8 mouse cellular contexts compared by ENCODE assay signal in genomic region chr5:140608634-140609015, GRCm38 (mm10). TPM values are rescaled to one million over a fixed set of nuclear protein-coding genes. Genes with fewer than 3 reads are reported as not detected.
DNase-seq lines count a peak whose midpoint lies in the region; ATAC-seq and TF ChIP-seq lines count a peak whose summit lies in the region.

No protein-coding gene starts in this region.

- H3K9ac ChIP-seq in kidney, postnatal 0 days (ENCODE audit: low read depth, low read length) = peak overlapping the region; percentile 71
- peak overlapping the region; percentile 79 for H3K9ac ChIP-seq in heart, embryonic 13.5 days
- peak overlapping the region; percentile 79 for H3K9ac ChIP-seq in liver, embryonic 12.5 days

- no peaks in the 10 kb centered on the region for H3K9me3 ChIP-seq in kidney, postnatal 0 days (replicated peaks; ENCODE audit: low read length)
- no peaks in the 10 kb centered on the region for H3K9me3 ChIP-seq in heart, embryonic 13.5 days
- no peaks in the 10 kb centered on the region for H3K9me3 ChIP-seq in liver, embryonic 12.5 days (replicated peaks)

- H3K4me2 ChIP-seq in kidney, postnatal 0 days (ENCODE audit: low read length) = peak overlapping the region; percentile 81
- peak overlapping the region; percentile 75 for H3K4me2 ChIP-seq in heart, embryonic 13.5 days
- peak overlapping the region; percentile 92 for H3K4me2 ChIP-seq in liver, embryonic 12.5 days

- 0 out of 2 replicates have a peak, but pooled peaks have one; percentile 11 for TF ChIP-seq POLR2A in brain, embryonic 14.5 days (IDR thresholded peaks at IDR 0.05; ENCODE audit: borderline replicate concordance, extremely low read depth, insufficient read depth, insufficient read length, poor library complexity, severe bottlenecking)

- DNase-seq in kidney, postnatal 0 days (ENCODE audit: low spot score) = peak; percentile 36
- DNase-seq in kidney, postnatal 4 days = no peak
- peak; percentile 95 for DNase-seq in brain, embryonic 14.5 days (ENCODE audit: low read depth)
- DNase-seq in retina, postnatal 1 day = peak; percentile 93
- no peak for DNase-seq in frontal cortex, postnatal 14 days (ENCODE audit: low spot score in 2 of 2)
- no peak for DNase-seq in adipocyte (ENCODE audit: low spot score)

- no peaks in the 10 kb centered on the region for H3K27me3 ChIP-seq in kidney, postnatal 0 days (ENCODE audit: insufficient read depth, low read length)
- peaks cover 94% of the 10 kb centered on the region for H3K27me3 ChIP-seq in heart, embryonic 13.5 days (replicated peaks)
- peaks cover 94% of the 10 kb centered on the region for H3K27me3 ChIP-seq in liver, embryonic 12.5 days (replicated peaks)

- H3K27ac ChIP-seq in kidney, postnatal 0 days = peak overlapping the region; percentile 77
- H3K27ac ChIP-seq in heart, embryonic 13.5 days (replicated peaks) = peak overlapping the region; percentile 82
- peak overlapping the region; percentile 74 for H3K27ac ChIP-seq in liver, embryonic 12.5 days

- no peak for TF ChIP-seq CTCF in kidney, postnatal 0 days (IDR thresholded peaks at IDR 0.05; ENCODE audit: low read depth)
- no peak for TF ChIP-seq CTCF in brain, embryonic 14.5 days (IDR thresholded peaks at IDR 0.05; ENCODE audit: borderline replicate concordance, extremely low read depth, insufficient read depth, insufficient read length)

- peaks cover 60% of the 10 kb centered on the region for H3K4me1 ChIP-seq in kidney, postnatal 0 days (replicated peaks; ENCODE audit: insufficient read depth, low read length)
- H3K4me1 ChIP-seq in heart, embryonic 13.5 days = peaks cover 66% of the 10 kb centered on the region
- peaks cover 85% of the 10 kb centered on the region for H3K4me1 ChIP-seq in liver, embryonic 12.5 days

- peaks cover 12% of the 10 kb centered on the region for H3K36me3 ChIP-seq in kidney, postnatal 0 days (ENCODE audit: insufficient read depth, low read length)
- no peaks in the 10 kb centered on the region for H3K36me3 ChIP-seq in heart, embryonic 13.5 days
- H3K36me3 ChIP-seq in liver, embryonic 12.5 days = peaks cover 24% of the 10 kb centered on the region

- peak overlapping the region; percentile 62 for H3K4me3 ChIP-seq in kidney, postnatal 0 days (replicated peaks; ENCODE audit: low read depth, low read length)
- H3K4me3 ChIP-seq in heart, embryonic 13.5 days = peak overlapping the region; percentile 56
- peak overlapping the region; percentile 67 for H3K4me3 ChIP-seq in liver, embryonic 12.5 days

- 4% methylated on average over 16 of the region's 16 CpGs for WGBS in kidney, postnatal 0 days
- WGBS in heart, embryonic 13.5 days = 2% methylated on average over 16 of the region's 16 CpGs
- 6% methylated on average over 16 of the region's 16 CpGs for WGBS in liver, embryonic 12.5 days (ENCODE audit: insufficient replicate concordance)

- ATAC-seq in kidney, postnatal 0 days (replicated peaks; ENCODE audit: low FRiP score, low read depth) = no peak
- no peak for ATAC-seq in heart, embryonic 13.5 days (ENCODE audit: extremely low read depth, insufficient number of reproducible peaks, low FRiP score, low TSS enrichment)
- ATAC-seq in liver, embryonic 12.5 days = no peak

RNA-seq across cellular contexts. Expression of gene Lfng, which starts 1.5 kb away (rescaled TPM):
- 28.8 and 33.4 TPM in 2 replicates for polyA plus RNA-seq in kidney, postnatal 0 days (2015; fragmentation: Nextera tagmentation; extraction: Ambion mirVana)
- polyA plus RNA-seq in brain, embryonic 14.5 days (2012; rRNA removed) = 55.8 and 73.4 TPM in 2 replicates
- 3.3 and 3.5 TPM in 2 replicates for polyA plus RNA-seq in heart, embryonic 13.5 days (2015; fragmentation: Nextera tagmentation; extraction: Ambion mirVana)
- 7.4 and 8.3 TPM in 2 replicates for polyA plus RNA-seq in liver, embryonic 12.5 days (2016; fragmentation: Nextera tagmentation; extraction: Ambion mirVana)

RNA-seq across cellular contexts. Expression of gene Ttyh3, which starts 40.2 kb away (rescaled TPM):
- 21.7 and 25.3 TPM in 2 replicates for polyA plus RNA-seq in kidney, postnatal 0 days (2015; fragmentation: Nextera tagmentation; extraction: Ambion mirVana)
- polyA plus RNA-seq in brain, embryonic 14.5 days (2012; rRNA removed) = 164 and 280 TPM in 2 replicates
- polyA plus RNA-seq in heart, embryonic 13.5 days (2015; fragmentation: Nextera tagmentation; extraction: Ambion mirVana) = 25.0 and 25.4 TPM in 2 replicates
- polyA plus RNA-seq in liver, embryonic 12.5 days (2016; fragmentation: Nextera tagmentation; extraction: Ambion mirVana) = 13.0 and 15.6 TPM in 2 replicates

RNA-seq across cellular contexts. Expression of gene Grifin, which starts 43.8 kb away (rescaled TPM):
- not detected in 2 replicates for polyA plus RNA-seq in kidney, postnatal 0 days (2015; fragmentation: Nextera tagmentation; extraction: Ambion mirVana)
- 0.26 and 0.32 TPM in 2 replicates for polyA plus RNA-seq in brain, embryonic 14.5 days (2012; rRNA removed)
- not detected in 2 replicates for polyA plus RNA-seq in heart, embryonic 13.5 days (2015; fragmentation: Nextera tagmentation; extraction: Ambion mirVana)
- polyA plus RNA-seq in liver, embryonic 12.5 days (2016; fragmentation: Nextera tagmentation; extraction: Ambion mirVana) = 6.3 and 7.8 TPM in 2 replicates

Comparison
In these comparisons a context has a peak if more than half of its experiments do, and no peak if none do; other contexts are left out.
1. DNase-seq: peak in kidney, postnatal 0 days (single experiment), brain, embryonic 14.5 days (single experiment) and retina, postnatal 1 day (single experiment); none in kidney, postnatal 4 days (0 of 2), frontal cortex, postnatal 14 days (0 of 2) and adipocyte (single experiment).
2. Peak in every context shown above with its lines, with median percentiles within 50 percentile points of each other: H3K27ac ChIP-seq, H3K4me2 ChIP-seq, H3K4me3 ChIP-seq and H3K9ac ChIP-seq.